Mouse (Mus musculus): ENCODE measurements around the gene Gm6525.

- no peak for TF ChIP-seq CTCF (IDR thresholded peaks at IDR 0.05; ENCODE audit: insufficient read depth, low read length)
- TF ChIP-seq POLR2A (IDR thresholded peaks at IDR 0.05; ENCODE audit: borderline replicate concordance, extremely low read depth, low read depth, low read length), result no peak
These were observed 37.4 kb upstream of the Gm6525 start for GRCm38 (mm10) chr3:84136509-84136908.

Data from lung, adult 2 months (tissue).